Mouse (Mus musculus) C2C12 (cell line): Measurements from ENCODE around the gene Sorbs1. TPM values are rescaled to one million over a fixed set of nuclear protein-coding genes. Genes with fewer than 3 reads are reported as not detected.

Source experiments
- H3K27me3 ChIP-seq: one replicate; pipeline ENCODE4 v1.6.1; 2011; ENCODE audit not compliant: control insufficient read depth, insufficient read depth, insufficient read length
- H3K36me3 ChIP-seq: one replicate; pipeline ENCODE4 v1.6.1; 2011; ENCODE audit not compliant: control insufficient read depth, insufficient read depth
- H3K4me3 ChIP-seq: one replicate; pipeline ENCODE4 v1.5.1; 2011; ENCODE audit warnings: mild to moderate bottlenecking, control low read depth; ENCODE audit not compliant: poor library complexity, insufficient read depth, severe bottlenecking
- H3K79me2 ChIP-seq: one replicate; pipeline ENCODE4 v1.6.1; 2011; ENCODE audit not compliant: control insufficient read depth, insufficient read depth
- H3K79me3 ChIP-seq: one replicate; pipeline ENCODE4 v1.6.1; 2011; ENCODE audit warnings: low read depth, control low read depth
- H3ac ChIP-seq: one replicate; pipeline ENCODE3; 2011; ENCODE audit warnings: low read depth; ENCODE audit not compliant: control insufficient read depth, insufficient read length
- CEBPB ChIP-seq: IDR thresholded peaks from one replicate; pipeline ENCODE4 v1.6.1; 2011; ENCODE audit warnings: low read depth, mild to moderate bottlenecking, control low read depth, moderate library complexity
- CTCF ChIP-seq: IDR thresholded peaks from one replicate; pipeline ENCODE4 v1.5.1; 2011; ENCODE audit not compliant: control insufficient read depth, insufficient read depth, insufficient read length
- FOSL1 ChIP-seq: IDR thresholded peaks from one replicate; pipeline ENCODE4 v1.8.0; 2011; ENCODE audit warnings: mild to moderate bottlenecking, low read length; ENCODE audit not compliant: poor library complexity, insufficient read depth, severe bottlenecking
- MAX ChIP-seq: IDR thresholded peaks from one replicate; pipeline ENCODE4 v1.6.1; 2011; ENCODE audit warnings: mild to moderate bottlenecking, control low read depth
- MYOD1 ChIP-seq: IDR thresholded peaks from one replicate; pipeline ENCODE4 v1.6.1; 2011; ENCODE audit warnings: low read depth; ENCODE audit not compliant: control insufficient read depth, insufficient read length
- MYOG ChIP-seq: IDR thresholded peaks from one replicate; pipeline ENCODE4 v1.6.1; 2011; ENCODE audit not compliant: control insufficient read depth, insufficient read length; ENCODE audit errors: extremely low read depth
- USF1 ChIP-seq: IDR thresholded peaks from one replicate; pipeline ENCODE4 v1.6.1; 2011; ENCODE audit warnings: low read depth, mild to moderate bottlenecking, control low read depth, moderate library complexity
- polyA plus RNA-seq: library from polyadenylated mRNA; unstranded; fragments of >200 nt; fragmentation: generic; extraction: Trizol; gene quantifications from one replicate; pipeline ENCODE4 v1.2.1, GENCODE M21; 2012; ENCODE audit warnings: missing spikeins

Sorbs1 gene
- polyA plus RNA-seq, 1 experiment: 9.0 TPM

GRCm38 (mm10) chr19:40429572-40429971 lies 84.0 kb downstream of the Sorbs1 start:
- no peaks in the 10 kb centered on the region for H3K79me2 ChIP-seq
- no peak overlapping the region for H3K4me3 ChIP-seq
- no peaks in the 10 kb centered on the region for H3K79me3 ChIP-seq
- H3ac ChIP-seq: no peak overlapping the region
- H3K27me3 ChIP-seq: no peaks in the 10 kb centered on the region
- H3K36me3 ChIP-seq: no peaks in the 10 kb centered on the region
- TF ChIP-seq MYOG (no peak), FOSL1 (no peak), CTCF (no peak), CEBPB (no peak), USF1 (no peak), MYOD1 (no peak), MAX (no peak)

- no peak overlapping the region for H3ac ChIP-seq
- H3K79me2 ChIP-seq: no peaks in the 10 kb centered on the region
- H3K79me3 ChIP-seq: no peaks in the 10 kb centered on the region
- no peaks in the 10 kb centered on the region for H3K36me3 ChIP-seq
- TF ChIP-seq USF1 (no peak), CTCF (no peak), MYOD1 (peak; percentile 98), FOSL1 (peak; percentile 17)
- H3K4me3 ChIP-seq: no peak overlapping the region
- no peaks in the 10 kb centered on the region for H3K27me3 ChIP-seq
Observed at GRCm38 (mm10) chr19:40429169-40429568, 84.4 kb downstream of the Sorbs1 start.

GRCm38 (mm10) chr19:40426103-40426960 lies 87.2 kb downstream of the Sorbs1 start:
- no peaks in the 10 kb centered on the region for H3K27me3 ChIP-seq
- TF ChIP-seq CEBPB (no peak), FOSL1 (no peak), USF1 (no peak), MYOD1 (no peak), CTCF (no peak), MAX (no peak), MYOG (no peak)
- no peak overlapping the region for H3K4me3 ChIP-seq
- H3ac ChIP-seq: no peak overlapping the region
- no peaks in the 10 kb centered on the region for H3K36me3 ChIP-seq
- no peaks in the 10 kb centered on the region for H3K79me3 ChIP-seq
- H3K79me2 ChIP-seq: no peaks in the 10 kb centered on the region

GRCm38 (mm10) chr19:40425326-40425725 lies 88.3 kb downstream of the Sorbs1 start:
- H3K79me3 ChIP-seq: no peaks in the 10 kb centered on the region
- H3ac ChIP-seq: no peak overlapping the region
- H3K4me3 ChIP-seq: no peak overlapping the region
- no peaks in the 10 kb centered on the region for H3K36me3 ChIP-seq
- TF ChIP-seq CEBPB (no peak), MYOD1 (no peak), MAX (no peak), FOSL1 (no peak), MYOG (no peak), CTCF (no peak), USF1 (no peak)
- no peaks in the 10 kb centered on the region for H3K79me2 ChIP-seq
- no peaks in the 10 kb centered on the region for H3K27me3 ChIP-seq

GRCm38 (mm10) chr19:40421037-40421436 lies 92.5 kb downstream of the Sorbs1 start:
- TF ChIP-seq MAX (no peak), USF1 (no peak), CEBPB (no peak)

GRCm38 (mm10) chr19:40419315-40419714 lies 94.3 kb downstream of the Sorbs1 start:
- Histone ChIP-seq H3K27me3 (no peaks in the 10 kb centered on the region), H3K4me3 (no peak overlapping the region), H3K79me3 (no peaks in the 10 kb centered on the region), H3ac (no peak overlapping the region), H3K79me2 (no peaks in the 10 kb centered on the region), H3K36me3 (no peaks in the 10 kb centered on the region)
- no peak for TF ChIP-seq USF1
- TF ChIP-seq MYOD1: no peak
- TF ChIP-seq CEBPB: no peak
- no peak for TF ChIP-seq MAX
- TF ChIP-seq FOSL1: no peak
- no peak for TF ChIP-seq MYOG
- no peak for TF ChIP-seq CTCF

More at GRCm38 (mm10) chr19:40421037-40421436, 92.5 kb downstream of the Sorbs1 start:
- Histone ChIP-seq H3K36me3 (no peaks in the 10 kb centered on the region), H3ac (no peak overlapping the region), H3K4me3 (no peak overlapping the region), H3K79me3 (no peaks in the 10 kb centered on the region), H3K79me2 (no peaks in the 10 kb centered on the region), H3K27me3 (no peaks in the 10 kb centered on the region)
